Mouse (Mus musculus): ENCODE measurements around the gene H2-M10.5.
"Not testable (repeated sequence)": the region's sequence is repeated elsewhere in the genome, so short reads cannot be mapped to it uniquely, and the experiment has no call there.

- TF ChIP-seq CHD2 (IDR thresholded peaks at IDR 0.05; ENCODE audit: low read depth, low read length); ZC3H11A (IDR thresholded peaks at IDR 0.05; ENCODE audit: borderline replicate concordance, low read depth, low read length); MAFK (IDR thresholded peaks at IDR 0.05; ENCODE audit: insufficient read depth, low read depth, low read length): not testable (repeated sequence)
These were observed 27.3 kb downstream of the H2-M10.5 start for GRCm38 (mm10) chr17:36799921-36800462.
